Mouse (Mus musculus) midbrain, embryonic 13.5 days (tissue): ENCODE results near the gene Aldh4a1. TPM values are rescaled to one million over a fixed set of nuclear protein-coding genes. Genes with fewer than 3 reads are reported as not detected.

Experiments used
- ATAC-seq: fragments of 200-750 bp; cut with Nextera tagmentation; 2 replicates; pipeline ENCODE4 v1.8.0; 2017; ENCODE audit warnings: mild to moderate bottlenecking, moderate TSS enrichment, moderate library complexity
- H3K27ac ChIP-seq: fragments of 300-500 bp; sonication (generic); 2 replicates; pipeline ENCODE4 v1.5.1; 2015; ENCODE audit warnings: inconsistent platforms, mild to moderate bottlenecking, moderate library complexity
- H3K27me3 ChIP-seq: fragments of 300-500 bp; sonication (generic); 2 replicates; pipeline ENCODE4 v1.6.1; 2015; ENCODE audit warnings: mild to moderate bottlenecking, inconsistent platforms
- H3K36me3 ChIP-seq: fragments of 300-500 bp; sonication (generic); 2 replicates; pipeline ENCODE4 v1.6.1; 2015; ENCODE audit warnings: mild to moderate bottlenecking, inconsistent platforms
- H3K4me1 ChIP-seq: fragments of 300-500 bp; sonication (generic); replicated peaks from 2 replicates; pipeline ENCODE4 v1.6.1; 2015; ENCODE audit warnings: inconsistent platforms
- H3K4me2 ChIP-seq: fragments of 300-500 bp; sonication (generic); replicated peaks from 2 replicates; pipeline ENCODE4 v1.6.1; 2015; ENCODE audit warnings: moderate library complexity, mild to moderate bottlenecking, inconsistent platforms
- H3K4me3 ChIP-seq: fragments of 300-500 bp; sonication (generic); replicated peaks from 2 replicates; pipeline ENCODE4 v1.5.1; 2015; ENCODE audit warnings: mild to moderate bottlenecking, inconsistent platforms
- H3K9ac ChIP-seq: fragments of 300-500 bp; sonication (generic); replicated peaks from 2 replicates; pipeline ENCODE4 v1.6.1; 2015; ENCODE audit warnings: mild to moderate bottlenecking, inconsistent platforms
- H3K9me3 ChIP-seq: fragments of 300-500 bp; sonication (generic); 2 replicates; pipeline ENCODE4 v1.6.1; 2016; ENCODE audit warnings: mild to moderate bottlenecking, inconsistent platforms
- whole genome bisulfite sequencing: fragments of 180-500 bp; shearing (Covaris S2); methylation state at CpG from one replicate; pipeline ENCODE4 v1.1.7; 2015; 5-methylcytosine and 5-hydroxymethylcytosine counted together
- polyA plus RNA-seq: library from polyadenylated mRNA; unstranded; fragments of >200 nt; fragmentation: Nextera tagmentation; extraction: Ambion mirVana; gene quantifications from 2 replicates; pipeline ENCODE4 v1.2.1, GENCODE M21; 2015

The Aldh4a1 gene
- 18.0 and 20.0 TPM in 2 replicates for polyA plus RNA-seq

DNA sequence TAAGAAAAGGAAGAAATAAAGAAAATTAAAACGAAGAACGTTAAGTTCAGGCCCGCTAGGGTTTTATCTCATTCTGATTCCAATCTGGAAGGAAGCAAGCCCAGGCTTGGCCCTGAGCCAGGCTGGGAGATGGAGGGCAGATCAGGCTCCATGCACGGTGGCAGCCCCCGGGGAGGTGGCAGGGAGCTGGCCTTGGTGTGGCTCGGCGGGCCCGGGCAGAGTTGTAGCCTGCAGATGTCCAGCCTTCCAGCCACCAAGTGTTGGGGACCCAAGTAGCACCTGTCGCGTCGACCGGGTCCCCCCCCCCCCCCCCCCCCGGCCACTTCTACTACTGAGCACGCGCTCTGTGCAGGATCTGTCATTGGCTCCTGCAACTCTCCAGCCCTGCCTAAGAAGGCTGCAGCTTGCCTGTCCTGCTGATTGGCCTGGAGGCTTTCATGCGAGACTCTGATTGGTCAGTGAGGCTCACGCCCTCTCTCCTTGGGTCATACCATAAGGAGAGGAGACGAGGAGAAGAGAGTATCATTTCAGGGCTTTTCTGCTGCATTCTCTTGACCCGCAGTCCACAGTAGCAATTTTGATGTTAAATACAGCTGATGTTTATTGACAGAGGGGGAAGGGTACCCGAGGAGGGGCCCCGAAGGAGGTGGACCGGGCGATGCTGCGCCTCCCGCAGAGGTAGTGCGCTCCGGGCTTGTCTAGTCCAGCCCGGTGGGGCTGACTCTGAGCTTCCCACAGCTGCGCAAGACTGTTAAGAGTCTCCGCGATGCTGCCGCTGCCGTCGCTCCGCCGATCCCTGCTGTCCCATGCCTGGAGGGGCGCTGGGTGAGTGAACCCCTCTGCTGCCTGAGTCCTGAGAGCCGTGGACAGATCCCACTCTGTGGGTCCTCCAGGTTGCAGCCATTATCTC lies at the start of gene Aldh4a1:
Aldh4a1 (plus strand) TSS at position 494 of the 910 bp plus-strand sequence.
- peak; percentile 100 for ATAC-seq
- WGBS: 1% methylated on average over 33 of the region's 38 CpGs
- peak within 1 kb of the TSS; percentile 68 for H3K9ac ChIP-seq
- peak within 1 kb of the TSS; percentile 57 for H3K4me3 ChIP-seq
- H3K27me3 ChIP-seq: no peaks in the 10 kb centered on the region
- H3K4me1 ChIP-seq: peaks cover 23% of the 10 kb centered on the region
- peak within 1 kb of the TSS; percentile 77 for H3K4me2 ChIP-seq
- no peaks in the 10 kb centered on the region for H3K9me3 ChIP-seq
- no peaks in the 10 kb centered on the region; the same call in 1 of the 2 replicates for H3K36me3 ChIP-seq
- peak within 1 kb of the TSS; percentile 90 for H3K27ac ChIP-seq

DNA sequence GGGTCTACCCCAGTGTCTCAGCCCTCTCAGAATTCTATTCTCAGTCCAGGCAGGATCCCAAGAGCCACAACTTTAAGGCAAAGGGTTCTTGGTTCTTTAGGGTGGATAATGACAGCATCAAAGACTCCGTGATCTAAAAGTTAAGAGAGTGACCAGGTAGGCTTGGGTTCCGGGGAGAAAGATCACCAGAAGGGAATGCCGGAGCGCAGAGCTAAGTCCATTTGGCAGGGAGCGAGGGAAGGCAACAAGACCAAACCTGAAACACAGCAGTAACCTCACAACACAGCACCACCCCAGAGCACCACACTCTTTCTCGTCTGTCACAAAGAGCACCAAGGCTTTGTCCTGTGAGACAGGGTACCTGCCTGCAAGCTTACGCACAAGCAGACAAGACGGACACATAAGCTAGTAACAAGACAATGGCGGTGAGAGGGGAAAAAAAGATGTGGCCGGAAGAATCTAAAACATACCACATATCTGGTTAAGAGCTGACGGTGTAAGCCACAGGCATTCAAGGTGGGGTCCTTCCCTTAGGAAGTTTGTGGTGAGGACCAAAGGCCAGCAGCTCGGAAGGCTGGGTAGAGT lies 49.6 kb upstream of the Aldh4a1 start:
- 86% methylated on average over 12 of the region's 12 CpGs for WGBS
- H3K36me3 ChIP-seq: no peaks in the 10 kb centered on the region
- peaks cover 28% of the 10 kb centered on the region for H3K4me1 ChIP-seq
- H3K9ac ChIP-seq: no peak overlapping the region
- no peak overlapping the region for H3K4me3 ChIP-seq
- H3K4me2 ChIP-seq: no peak overlapping the region
- peaks cover 20% of the 10 kb centered on the region for H3K27me3 ChIP-seq
- ATAC-seq: no peak
- 0 out of 2 replicates have a peak overlapping the region, but pooled peaks have one; percentile 6 for H3K27ac ChIP-seq
- no peaks in the 10 kb centered on the region for H3K9me3 ChIP-seq

DNA sequence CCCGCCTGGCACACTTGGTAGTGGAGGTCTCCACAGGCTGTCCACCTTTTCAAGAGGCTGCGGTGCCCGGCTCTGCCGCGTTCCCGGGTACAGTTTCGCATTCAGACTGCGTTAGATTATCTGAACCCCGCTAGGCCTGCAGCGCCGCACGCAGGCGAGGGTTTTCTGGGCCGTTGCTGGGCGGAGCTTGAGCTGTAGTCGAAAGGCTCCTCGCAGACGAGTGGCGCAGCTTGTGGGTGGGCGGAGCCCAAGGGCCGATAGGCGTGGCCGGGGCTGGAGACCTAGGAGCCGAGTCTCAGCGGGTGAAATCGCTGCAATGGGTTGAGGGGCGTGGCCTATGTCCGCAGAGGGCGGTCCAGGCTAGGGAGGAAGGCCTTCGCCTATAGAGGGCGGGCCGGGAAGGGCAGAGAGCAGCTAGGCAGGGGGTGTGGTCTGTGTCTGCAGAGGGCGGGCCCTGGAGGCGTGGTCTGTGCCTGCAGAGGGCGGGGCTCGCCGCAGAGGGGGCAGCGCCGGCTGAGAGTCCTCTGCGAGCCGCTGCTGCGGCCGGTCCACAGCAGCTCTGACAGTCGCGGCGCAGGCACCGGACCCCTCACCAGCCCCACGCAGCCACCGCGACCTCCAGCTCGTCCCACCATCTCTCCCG lies 48.4 kb upstream of the Aldh4a1 start:
- no peaks in the 10 kb centered on the region for H3K36me3 ChIP-seq
- H3K9me3 ChIP-seq: no peaks in the 10 kb centered on the region
- ATAC-seq: peak; percentile 94
- H3K4me3 ChIP-seq: peak overlapping the region; percentile 76
- H3K27me3 ChIP-seq: peaks cover 20% of the 10 kb centered on the region
- H3K4me2 ChIP-seq: peak overlapping the region; percentile 97
- 1% methylated on average over 46 of the region's 52 CpGs for WGBS
- H3K4me1 ChIP-seq: peaks cover 29% of the 10 kb centered on the region
- H3K9ac ChIP-seq: peak overlapping the region; percentile 86
- H3K27ac ChIP-seq: peak overlapping the region; percentile 88

DNA sequence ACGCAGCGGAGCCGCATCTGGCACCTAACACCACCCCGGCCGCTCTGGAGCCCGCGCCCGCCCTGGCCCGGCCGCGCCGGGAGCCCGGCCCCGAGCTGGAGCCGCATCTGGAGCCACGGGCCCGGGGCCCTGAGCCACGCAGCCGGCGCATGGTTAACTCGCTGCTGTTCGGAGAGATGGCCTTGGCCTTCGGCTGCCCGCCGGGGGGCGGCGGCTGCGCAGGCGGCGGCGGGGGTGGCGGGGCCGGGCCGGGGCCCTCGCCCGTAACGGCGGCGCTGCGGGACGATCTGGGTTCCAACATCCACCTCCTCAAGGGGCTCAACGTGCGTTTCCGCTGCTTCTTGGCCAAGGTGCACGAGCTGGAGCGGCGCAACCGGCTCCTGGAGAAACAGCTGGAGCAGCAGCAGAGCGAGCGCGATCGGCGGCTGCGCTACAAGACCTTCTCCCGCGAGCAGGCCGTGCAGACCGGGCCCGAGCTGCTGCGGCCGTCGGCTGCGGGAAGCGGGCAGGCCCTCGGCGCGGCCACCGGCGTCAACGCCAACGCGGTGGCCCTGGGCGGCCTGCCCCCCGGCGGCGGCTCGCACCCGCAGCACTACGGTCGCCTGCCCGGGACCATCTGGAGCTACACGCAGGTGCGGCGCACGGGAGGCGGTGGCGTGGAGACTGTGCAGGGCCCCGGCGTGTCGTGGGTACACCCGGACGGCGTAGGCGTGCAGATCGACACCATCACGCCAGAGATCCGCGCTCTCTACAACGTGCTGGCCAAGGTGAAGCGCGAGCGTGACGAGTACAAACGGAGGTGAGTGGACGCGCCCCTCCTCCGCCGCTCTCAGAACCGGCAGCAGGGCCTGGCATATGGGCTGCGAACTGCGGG lies 47.6 kb upstream of the Aldh4a1 start:
- Histone ChIP-seq H3K4me2 (peak overlapping the region; percentile 97), H3K27ac (peak overlapping the region; percentile 88), H3K36me3 (no peaks in the 10 kb centered on the region), H3K4me1 (peaks cover 36% of the 10 kb centered on the region), H3K9ac (peak overlapping the region; percentile 86), H3K27me3 (peaks cover 20% of the 10 kb centered on the region), H3K4me3 (peak overlapping the region; percentile 76), H3K9me3 (no peaks in the 10 kb centered on the region)
- ATAC-seq: peak; percentile 80
- under 1% methylated on average over 86 of the region's 111 CpGs for WGBS

DNA sequence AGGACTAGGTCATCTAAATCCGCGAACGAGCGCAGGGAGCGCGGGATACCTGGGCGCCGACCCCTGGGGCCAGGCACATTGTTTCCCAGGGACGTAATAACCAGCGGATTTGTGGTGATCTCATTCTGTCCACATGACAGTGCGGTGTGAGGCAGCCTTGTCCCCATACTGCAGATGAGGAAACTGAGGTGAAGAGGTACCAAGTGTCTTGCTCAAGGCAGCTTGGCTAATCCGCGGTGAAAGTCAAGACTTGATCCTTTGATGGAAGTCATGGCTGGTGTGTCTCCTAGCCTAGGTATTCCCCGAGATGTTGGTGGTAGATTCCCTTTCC lies 47.0 kb upstream of the Aldh4a1 start:
- peak overlapping the region; percentile 88 for H3K27ac ChIP-seq
- H3K9ac ChIP-seq: peak overlapping the region; percentile 86
- H3K27me3 ChIP-seq: peaks cover 20% of the 10 kb centered on the region
- no peaks in the 10 kb centered on the region for H3K36me3 ChIP-seq
- H3K9me3 ChIP-seq: no peaks in the 10 kb centered on the region
- peak overlapping the region; percentile 97 for H3K4me2 ChIP-seq
- ATAC-seq: no peak
- peaks cover 42% of the 10 kb centered on the region for H3K4me1 ChIP-seq
- 8% methylated on average over 14 of the region's 14 CpGs for WGBS
- peak overlapping the region; percentile 76 for H3K4me3 ChIP-seq

DNA sequence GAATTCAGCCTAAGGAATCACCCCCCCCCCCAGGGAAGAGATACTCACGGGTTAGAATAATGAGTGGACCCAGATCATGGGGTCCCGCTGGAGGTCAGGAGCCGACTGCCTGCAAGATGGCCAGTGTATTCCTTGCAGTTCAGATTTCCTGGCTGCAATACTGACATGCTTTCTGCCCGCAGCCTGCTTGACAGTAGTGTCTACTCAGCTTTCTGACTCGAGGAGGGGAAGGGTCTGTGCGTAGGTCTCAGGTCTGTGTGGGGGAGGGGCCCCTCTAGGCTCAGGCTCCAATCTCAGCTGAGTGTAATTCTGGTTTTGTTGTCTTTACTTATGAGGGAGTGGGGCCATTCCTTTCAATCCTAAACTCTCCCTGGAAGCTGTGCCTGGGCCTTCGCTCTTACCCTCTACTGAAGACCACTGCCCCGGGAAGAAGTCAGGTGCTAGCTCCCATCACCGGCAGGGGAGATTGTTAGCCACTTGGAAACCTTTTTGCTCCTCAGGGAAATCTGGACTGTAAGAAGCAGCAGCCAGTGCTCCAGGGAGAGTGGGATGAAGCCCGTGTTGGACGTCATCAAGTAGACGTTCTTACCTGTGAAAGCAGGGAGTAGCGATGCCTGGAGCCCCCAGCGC lies 46.3 kb upstream of the Aldh4a1 start:
- no peaks in the 10 kb centered on the region for H3K9me3 ChIP-seq
- H3K4me1 ChIP-seq: peaks cover 50% of the 10 kb centered on the region
- H3K27me3 ChIP-seq: peaks cover 20% of the 10 kb centered on the region
- no peaks in the 10 kb centered on the region for H3K36me3 ChIP-seq
- H3K9ac ChIP-seq: peak overlapping the region; percentile 49
- peak overlapping the region; percentile 97 for H3K4me2 ChIP-seq
- H3K27ac ChIP-seq: no peak overlapping the region
- H3K4me3 ChIP-seq: peak overlapping the region; percentile 76
- ATAC-seq: no peak
- 57% methylated on average over 14 of the region's 14 CpGs for WGBS

DNA sequence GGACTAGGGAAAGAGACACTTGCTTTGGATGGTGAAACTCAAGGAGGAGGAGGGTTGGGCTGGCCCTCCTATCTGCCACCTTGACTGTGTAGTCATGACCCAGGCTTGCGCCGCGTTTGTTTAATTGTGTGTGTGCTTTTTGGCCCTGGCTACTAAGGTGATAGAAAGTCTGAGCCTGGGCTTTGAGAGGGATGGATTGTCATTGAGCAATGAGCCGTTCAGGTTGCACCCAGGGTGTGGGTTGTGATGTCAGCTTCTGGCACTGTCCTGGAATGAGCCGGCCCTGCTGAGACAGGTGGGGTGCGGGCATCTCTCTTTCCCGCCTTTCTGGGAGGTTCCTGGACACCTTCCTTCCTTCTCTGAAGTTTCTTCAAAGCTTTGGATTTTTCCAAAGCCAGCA lies 45.7 kb upstream of the Aldh4a1 start:
- Histone ChIP-seq H3K9ac (peak overlapping the region; percentile 49; the same call in 1 of the 2 replicates), H3K36me3 (no peaks in the 10 kb centered on the region), H3K4me1 (peaks cover 55% of the 10 kb centered on the region), H3K4me3 (peak overlapping the region; percentile 76), H3K27me3 (peaks cover 16% of the 10 kb centered on the region), H3K4me2 (peak overlapping the region; percentile 97), H3K27ac (no peak overlapping the region), H3K9me3 (no peaks in the 10 kb centered on the region)
- WGBS: 92% methylated on average over 7 of the region's 7 CpGs
- ATAC-seq: no peak

DNA sequence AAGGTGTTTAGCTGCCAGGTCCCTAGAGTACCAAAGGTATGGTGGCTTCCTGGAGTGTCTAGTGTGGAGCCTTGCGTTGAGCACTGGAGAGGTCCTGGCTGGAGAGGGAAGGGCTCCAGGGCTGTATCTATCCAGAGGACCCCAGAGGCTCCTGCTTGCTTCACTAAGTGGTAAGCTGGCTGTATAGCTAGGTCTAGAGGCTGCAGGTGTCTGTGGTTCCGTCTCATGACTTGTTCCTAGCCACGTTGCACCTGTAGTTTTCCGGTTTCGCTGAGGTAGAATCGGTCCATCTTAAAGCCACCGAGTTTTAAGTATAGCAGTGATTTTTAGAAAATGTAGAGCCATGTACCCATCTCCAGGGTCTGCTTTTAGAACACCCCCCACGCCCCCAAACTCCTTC lies 44.3 kb upstream of the Aldh4a1 start:
- Histone ChIP-seq H3K36me3 (no peaks in the 10 kb centered on the region), H3K4me2 (no peak overlapping the region), H3K27ac (no peak overlapping the region), H3K4me1 (peaks cover 66% of the 10 kb centered on the region), H3K4me3 (no peak overlapping the region), H3K9me3 (no peaks in the 10 kb centered on the region), H3K9ac (no peak overlapping the region), H3K27me3 (0 out of 2 replicates have a peak, but pooled peaks cover 4% of the 10 kb centered on the region)
- 96% methylated on average over 8 of the region's 8 CpGs for WGBS
- ATAC-seq: no peak

DNA sequence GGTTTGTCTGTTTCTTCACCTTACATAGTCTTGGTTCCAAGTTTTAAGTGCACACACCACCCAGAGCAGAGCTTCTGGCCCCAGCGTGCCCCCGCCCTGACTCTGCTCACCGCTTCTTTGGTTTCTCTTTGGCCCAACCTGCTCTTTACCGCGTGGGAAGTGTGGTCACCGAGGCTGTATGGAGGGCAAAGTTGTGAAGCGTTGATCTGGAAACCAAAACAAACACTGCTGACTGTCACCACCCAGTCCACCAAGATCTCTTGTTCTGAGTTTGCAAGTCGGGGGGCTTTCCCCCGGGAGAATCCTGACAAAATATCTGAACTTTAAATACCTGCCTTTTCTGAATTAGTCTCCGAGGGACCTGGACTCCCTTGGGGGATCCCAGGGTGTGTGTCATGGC lies 43.7 kb upstream of the Aldh4a1 start:
- no peak overlapping the region for H3K27ac ChIP-seq
- H3K4me3 ChIP-seq: no peak overlapping the region
- 0 out of 2 replicates have a peak, but pooled peaks cover 3% of the 10 kb centered on the region for H3K27me3 ChIP-seq
- no peak for ATAC-seq
- peaks cover 63% of the 10 kb centered on the region for H3K4me1 ChIP-seq
- 67% methylated on average over 10 of the region's 10 CpGs for WGBS
- no peak overlapping the region for H3K9ac ChIP-seq
- H3K9me3 ChIP-seq: no peaks in the 10 kb centered on the region
- no peak overlapping the region for H3K4me2 ChIP-seq
- no peaks in the 10 kb centered on the region for H3K36me3 ChIP-seq

DNA sequence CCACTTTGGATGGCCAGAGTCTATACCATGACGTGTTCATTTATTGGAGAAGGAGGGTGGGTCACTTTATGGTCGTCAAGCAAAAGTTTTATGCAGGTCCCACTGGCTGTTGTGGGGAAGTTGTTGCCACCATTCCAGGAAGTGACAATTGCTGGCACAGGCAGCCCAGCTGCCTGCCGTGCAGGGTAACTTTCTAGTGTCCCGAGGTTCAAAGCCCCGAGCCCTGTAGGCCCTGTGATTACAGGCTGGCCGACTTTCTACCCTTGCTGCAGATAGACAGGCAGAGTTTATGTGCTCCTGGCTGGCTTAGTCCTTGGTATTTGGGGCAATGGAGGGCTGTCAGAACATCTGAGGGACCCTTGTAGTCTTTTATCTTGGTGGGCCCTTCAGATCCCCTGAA lies 43.2 kb upstream of the Aldh4a1 start:
- Histone ChIP-seq H3K4me2 (no peak overlapping the region), H3K27me3 (0 out of 2 replicates have a peak, but pooled peaks cover 3% of the 10 kb centered on the region), H3K27ac (no peak overlapping the region), H3K9ac (no peak overlapping the region), H3K9me3 (no peaks in the 10 kb centered on the region), H3K4me1 (peaks cover 64% of the 10 kb centered on the region), H3K4me3 (no peak overlapping the region), H3K36me3 (no peaks in the 10 kb centered on the region)
- ATAC-seq: no peak
- 70% methylated on average over 6 of the region's 6 CpGs for WGBS
